Mouse (Mus musculus) heart, postnatal 25 days (tissue): ENCODE results near the gene Zfp286. TPM values are rescaled to one million over a fixed set of nuclear protein-coding genes. Genes with fewer than 3 reads are reported as not detected.
"Not testable (repeated sequence)": the region's sequence is repeated elsewhere in the genome, so short reads cannot be mapped to it uniquely, and the experiment has no call there.

Source experiments
- DNase-seq: peaks from one replicate; pipeline ENCODE4 v3.0.0; 2022; ENCODE audit warnings: low spot score
- intact Hi-C: fragments of 180-260 bp; cut with DNase I; formaldehyde crosslinking; loops from one replicate; pipeline ENCODE4 v1.15.1; 2025
- total RNA-seq, 2 experiments: library from RNA; stranded (reverse); gene quantifications; 2 replicates each; pipeline ENCODE4 v1.2.3; 2021

Zfp286 gene
- total RNA-seq, 2 experiments from 2014 or later, result 1.6 to 2.3 TPM

DNA sequence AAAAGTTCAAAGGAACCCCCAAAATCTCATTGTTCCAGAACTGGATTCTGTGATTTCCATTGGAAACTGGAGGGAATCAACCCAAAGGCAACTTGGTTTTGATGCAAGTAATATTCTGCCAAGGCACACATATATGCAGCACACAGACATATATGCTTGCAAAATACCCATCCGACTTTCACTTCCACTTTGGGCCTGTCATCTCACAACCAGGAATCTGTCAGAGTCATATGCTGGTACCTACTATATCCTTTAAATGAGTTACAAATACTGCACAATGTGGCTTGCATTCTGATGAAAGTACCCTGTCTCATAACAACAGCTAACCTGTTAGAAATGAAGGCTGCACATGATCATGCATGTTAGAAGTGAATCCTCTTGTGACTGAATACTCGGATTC lies 18.7 kb upstream of the Zfp286 start:
- intact Hi-C loops, result loop anchor here (2.0 kb wide), 1 partner anchor 51 kb away; no protein-coding TSS in a partner anchor
- no peak for DNase-seq

DNA sequence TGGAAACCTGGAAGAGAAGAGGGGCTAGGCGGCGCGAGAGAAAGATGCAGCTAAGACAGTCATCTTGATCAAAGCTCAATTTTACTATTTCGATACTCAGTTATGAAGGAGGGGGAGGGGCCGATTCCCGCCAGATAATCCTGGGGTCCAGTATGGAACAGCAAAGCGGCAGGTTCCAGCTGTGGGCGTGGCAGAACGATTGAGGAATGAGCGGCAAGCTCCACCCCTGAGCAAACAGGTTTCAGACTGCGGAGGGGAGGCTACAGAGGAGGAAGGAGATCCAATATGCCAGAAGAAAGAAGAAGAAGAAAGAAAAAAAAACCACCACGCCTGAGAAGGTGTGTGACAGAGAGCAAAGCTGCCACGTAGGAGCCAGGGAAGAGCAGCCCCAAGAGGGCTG lies 14.9 kb upstream of the Zfp286 start:
- no peak for DNase-seq
- intact Hi-C loops, result no loop called here

GRCm38 (mm10) chr11:62789617-62789936 lies 315 bp upstream of the Zfp286 start:
- DNase-seq, result no peak
- intact Hi-C loops, result no loop called here

GRCm38 (mm10) chr11:62776510-62776909 lies 12.8 kb downstream of the Zfp286 start:
- no peak for DNase-seq
- intact Hi-C loops, result no loop called here

- no peak for DNase-seq
- intact Hi-C loops, result no loop called here
Observed at GRCm38 (mm10) chr11:62760755-62761457, 28.4 kb downstream of the Zfp286 start.

DNA sequence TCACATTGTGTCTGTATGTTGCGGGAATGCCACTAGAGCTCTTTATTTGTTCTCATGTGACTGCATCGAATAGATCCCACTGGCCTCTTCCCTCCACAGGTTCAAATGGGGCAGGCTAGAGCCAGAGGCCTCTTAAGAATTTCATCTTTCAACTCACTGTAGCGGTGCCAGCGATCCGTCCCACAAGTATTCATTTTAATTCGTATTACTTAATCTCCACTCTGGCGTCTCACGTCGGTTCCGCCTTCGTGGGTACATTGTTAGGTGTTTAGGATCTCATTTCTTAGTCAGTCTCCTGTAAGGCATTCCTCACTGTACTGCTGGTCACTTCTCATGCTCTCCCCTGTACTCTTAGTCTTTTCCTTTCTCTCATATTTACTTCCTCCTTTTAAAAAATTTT lies 30.8 kb downstream of the Zfp286 start:
- intact Hi-C loops, result loop anchor here (5.0 kb wide), 1 partner anchor 374 kb away; no protein-coding TSS in a partner anchor

GRCm38 (mm10) chr11:62757906-62758305 lies 31.4 kb downstream of the Zfp286 start:
- no peak for DNase-seq
- intact Hi-C loops, result loop anchor here (1.0 to 5.0 kb wide), 3 partner anchors 51 to 374 kb away; no protein-coding TSS in a partner anchor

More for the DNA sequence above, 30.8 kb downstream of the Zfp286 start:
- DNase-seq, result no peak

- DNase-seq, result no peak
- intact Hi-C loops, result loop anchor here (1.0 to 5.0 kb wide), 3 partner anchors 52 to 375 kb away; no protein-coding TSS in a partner anchor
Observed at GRCm38 (mm10) chr11:62757143-62757507, 32.1 kb downstream of the Zfp286 start.

DNA sequence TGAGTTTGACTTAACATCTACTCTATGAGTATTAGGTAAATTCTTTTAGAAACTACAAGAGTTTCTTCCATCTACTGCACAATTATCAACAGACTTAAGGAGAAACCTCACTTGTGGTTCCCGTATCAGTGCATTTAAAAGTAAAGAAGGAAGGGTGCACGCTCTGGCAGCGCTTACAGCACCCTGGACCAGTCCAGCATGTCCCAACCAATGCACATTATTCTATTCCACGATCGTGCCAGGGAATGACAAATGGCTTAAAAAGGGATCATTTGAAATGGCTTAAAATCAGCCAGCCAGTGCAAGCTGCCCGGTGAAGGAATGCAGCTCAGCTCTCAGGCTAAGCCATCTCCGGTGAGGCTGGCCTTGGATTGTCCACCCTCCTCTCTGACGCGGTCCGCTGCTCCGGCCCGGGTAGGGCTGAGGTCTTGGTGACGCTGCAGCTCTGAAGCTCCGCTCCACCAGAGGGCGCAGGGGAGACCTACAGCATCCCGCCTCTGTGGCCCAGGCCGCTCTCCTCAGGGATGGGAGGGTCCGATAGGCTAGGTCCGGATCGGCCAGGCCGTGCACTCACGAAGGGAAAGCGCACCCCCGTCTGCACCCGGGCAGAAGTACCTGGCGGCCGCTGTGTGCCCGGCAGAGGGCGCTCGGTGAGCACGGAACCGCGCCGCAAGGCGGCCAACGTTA lies 32.7 kb downstream of the Zfp286 start:
- peak; percentile 92 for DNase-seq
- intact Hi-C loops, result loop anchor here (1.0 to 5.0 kb wide), 3 partner anchors 52 to 376 kb away; no protein-coding TSS in a partner anchor

DNA sequence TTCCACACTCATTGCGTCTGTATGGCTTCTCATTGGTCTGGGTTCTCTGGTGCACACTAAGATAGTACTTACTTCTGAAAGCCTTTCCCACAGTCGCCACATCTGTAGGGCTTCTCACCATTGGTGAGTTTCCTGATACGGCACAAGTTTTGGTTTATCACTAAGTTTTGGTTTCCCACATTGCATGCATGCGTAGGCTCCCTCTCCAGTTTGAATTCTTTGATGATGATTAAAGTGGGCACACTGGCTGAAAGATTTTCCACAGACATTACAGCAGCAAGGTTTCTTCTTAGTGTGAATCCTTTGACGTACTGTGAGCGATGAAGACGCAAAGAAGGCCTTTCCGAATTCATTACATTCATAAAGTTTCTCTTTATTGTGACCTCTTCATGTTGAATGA lies 36.5 kb downstream of the Zfp286 start, which contains the start of gene Gm10428:
Gene Gm10428, plus strand, starts transcription at position 321 of the 400 bp plus-strand sequence.
- intact Hi-C loops, result no loop called here
- no peak for DNase-seq

GRCm38 (mm10) chr11:62752191-62752590 lies 37.1 kb downstream of the Zfp286 start:
- no peak for DNase-seq
- intact Hi-C loops, result no loop called here

DNA sequence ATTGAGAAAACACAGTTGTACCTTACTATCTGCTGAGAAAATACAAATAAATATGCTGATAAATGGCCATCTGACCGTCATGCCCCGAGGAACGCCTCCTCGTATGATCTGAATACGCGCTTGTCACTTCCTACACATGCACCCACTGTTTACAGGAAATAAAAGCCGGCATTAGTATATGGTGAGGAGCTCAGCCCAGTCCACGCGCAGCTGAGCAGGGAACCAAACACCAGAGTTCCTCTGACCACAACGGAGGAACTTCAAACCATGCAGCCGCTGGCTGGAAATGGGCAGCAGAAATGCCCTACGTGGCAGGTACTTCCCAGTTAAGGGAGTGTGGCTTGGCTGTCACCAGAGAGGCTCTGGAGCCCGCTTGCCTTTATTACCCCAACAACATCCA lies 39.8 kb downstream of the Zfp286 start:
- DNase-seq, intact Hi-C loops: not testable (repeated sequence)

- intact Hi-C loops, result no loop called here
- DNase-seq, result no peak
Observed at GRCm38 (mm10) chr11:62748062-62748461, 41.2 kb downstream of the Zfp286 start.

- DNase-seq, result no peak
- intact Hi-C loops, result no loop called here
Observed at GRCm38 (mm10) chr11:62747227-62747626, 42.0 kb downstream of the Zfp286 start.

- DNase-seq, result peak; percentile 17
- intact Hi-C loops, result no loop called here
Observed at GRCm38 (mm10) chr11:62746001-62746533, 43.2 kb downstream of the Zfp286 start.

DNA sequence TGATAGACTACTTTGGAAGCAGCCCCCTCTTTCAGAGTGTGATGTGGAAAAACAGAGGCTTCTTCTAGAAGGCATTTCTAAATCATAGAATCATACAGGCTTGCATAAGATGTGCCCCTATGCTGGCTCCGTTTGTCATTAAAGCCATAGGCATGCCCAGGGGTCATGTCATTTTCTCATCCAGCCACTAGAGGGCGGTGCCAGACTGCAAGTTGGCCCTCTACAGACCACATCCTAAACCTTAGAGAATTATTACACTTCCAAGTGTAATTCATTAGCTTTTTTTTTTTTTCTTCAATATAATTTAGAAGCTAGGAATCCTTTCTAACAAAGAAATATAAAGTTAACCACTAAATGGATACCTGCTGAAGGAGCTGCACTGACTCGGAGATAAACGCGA lies 45.2 kb downstream of the Zfp286 start:
- peak; percentile 21 for DNase-seq
- intact Hi-C loops, result loop anchor here (5.0 kb wide), 2 partner anchors 388 to 428 kb away; no protein-coding TSS in a partner anchor

- DNase-seq, result no peak
- intact Hi-C loops, result loop anchor here (5.0 kb wide), 2 partner anchors 390 to 430 kb away; no protein-coding TSS in a partner anchor
Observed at GRCm38 (mm10) chr11:62742261-62742957, 46.9 kb downstream of the Zfp286 start.

DNA sequence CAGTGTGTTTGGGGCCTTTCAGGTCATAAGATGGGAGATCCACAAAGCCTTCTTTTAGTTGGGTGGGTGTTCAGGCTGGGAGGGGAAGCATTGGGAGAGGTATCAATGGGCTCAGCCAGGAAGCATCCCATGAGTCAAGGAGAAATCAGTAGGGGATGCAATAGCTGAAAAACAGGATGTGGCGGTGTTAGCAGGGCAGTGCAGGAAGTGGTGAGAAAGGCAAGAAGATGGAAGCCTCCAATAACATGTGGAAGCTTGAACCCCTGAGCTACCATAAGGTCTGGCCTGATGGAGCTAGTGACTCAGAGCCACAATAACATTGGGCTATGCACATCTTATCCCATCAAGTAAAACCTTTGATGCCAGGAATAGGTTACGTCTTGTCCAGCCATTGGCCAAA lies 48.1 kb downstream of the Zfp286 start:
- no peak for DNase-seq
- intact Hi-C loops, result loop anchor here (5.0 kb wide), 2 partner anchors 391 to 431 kb away; no protein-coding TSS in a partner anchor

DNA sequence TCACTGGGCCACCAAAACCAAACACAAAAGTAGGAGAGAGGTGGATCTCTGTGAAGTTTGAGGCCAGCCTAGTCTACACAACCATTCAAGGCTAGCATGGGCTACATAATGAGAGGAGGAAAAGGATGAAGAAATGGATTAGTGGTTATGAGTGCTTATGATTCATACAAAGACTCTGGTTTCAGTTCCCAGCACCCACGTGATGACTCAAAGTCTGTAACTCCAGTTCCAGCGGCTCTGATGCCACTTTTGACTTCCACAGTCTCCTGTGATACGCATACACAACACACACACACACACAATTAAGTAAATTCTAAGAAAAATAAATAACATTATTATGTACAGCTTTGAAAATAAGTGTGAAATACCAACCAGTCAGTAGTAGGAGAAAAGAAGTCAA lies 56.6 kb downstream of the Zfp286 start:
- intact Hi-C loops, result no loop called here
- no peak for DNase-seq

- intact Hi-C loops, result no loop called here
- no peak for DNase-seq
Observed at GRCm38 (mm10) chr11:62732022-62732387, 57.3 kb downstream of the Zfp286 start.
